Mouse (Mus musculus) right cerebral cortex, postnatal 25 days (tissue): ENCODE results near the gene Brinp2.

Experiments used
- DNase-seq: peaks from one replicate; pipeline ENCODE4 v3.0.0; 2022

Brinp2 gene

GRCm38 (mm10) chr1:158356051-158356461 lies at the start of gene Brinp2:
TSS of gene Brinp2 (minus strand) at chr1:158356326.
- DNase-seq: peak; percentile 95

- no peak for DNase-seq
Measured at GRCm38 (mm10) chr1:158400898-158401297, 44.8 kb upstream of the Brinp2 start.

- no peak for DNase-seq
Measured at GRCm38 (mm10) chr1:158397058-158397457, 40.9 kb upstream of the Brinp2 start.

- DNase-seq: no peak
Measured at GRCm38 (mm10) chr1:158390693-158391092, 34.6 kb upstream of the Brinp2 start.

- no peak for DNase-seq
Measured at GRCm38 (mm10) chr1:158388995-158389394, 32.9 kb upstream of the Brinp2 start.

- DNase-seq: no peak
Measured at GRCm38 (mm10) chr1:158386781-158387180, 30.7 kb upstream of the Brinp2 start.

GRCm38 (mm10) chr1:158385311-158385710 lies 29.2 kb upstream of the Brinp2 start:
- no peak for DNase-seq

GRCm38 (mm10) chr1:158383210-158383609 lies 27.1 kb upstream of the Brinp2 start:
- no peak for DNase-seq

GRCm38 (mm10) chr1:158382277-158382676 lies 26.2 kb upstream of the Brinp2 start:
- no peak for DNase-seq

GRCm38 (mm10) chr1:158364461-158364860 lies 8.3 kb upstream of the Brinp2 start:
- no peak for DNase-seq

- peak; percentile 63 for DNase-seq
Measured at GRCm38 (mm10) chr1:158362292-158363101, 6.4 kb upstream of the Brinp2 start.

- DNase-seq: no peak
Measured at GRCm38 (mm10) chr1:158361964-158362291, 5.8 kb upstream of the Brinp2 start, which contains the start of gene Astn1. TSS of gene Astn1 (plus strand) at chr1:158362273.

- DNase-seq: peak; percentile 61
Measured at GRCm38 (mm10) chr1:158355177-158356050, 712 bp downstream of the Brinp2 start.

- no peak for DNase-seq
Measured at GRCm38 (mm10) chr1:158353656-158354371, 2.3 kb downstream of the Brinp2 start.

- no peak for DNase-seq
Measured at GRCm38 (mm10) chr1:158343243-158343714, 12.8 kb downstream of the Brinp2 start.

GRCm38 (mm10) chr1:158328839-158329238 lies 27.3 kb downstream of the Brinp2 start:
- no peak for DNase-seq

- peak; percentile 67 for DNase-seq
Measured at GRCm38 (mm10) chr1:158328126-158328525, 28.0 kb downstream of the Brinp2 start.

GRCm38 (mm10) chr1:158323325-158323724 lies 32.8 kb downstream of the Brinp2 start:
- DNase-seq: no peak

GRCm38 (mm10) chr1:158310426-158311156 lies 45.5 kb downstream of the Brinp2 start:
- no peak for DNase-seq

- DNase-seq: no peak
Measured at GRCm38 (mm10) chr1:158297042-158297441, 59.1 kb downstream of the Brinp2 start.

- DNase-seq: peak; percentile 29
Measured at GRCm38 (mm10) chr1:158296287-158296931, 59.7 kb downstream of the Brinp2 start.

- DNase-seq: no peak
Measured at GRCm38 (mm10) chr1:158295270-158295669, 60.9 kb downstream of the Brinp2 start.
